Mouse (Mus musculus) lung, adult 2 months (tissue): ENCODE measurements around the gene Elavl2.

Experiments used
- CTCF ChIP-seq: fragments of 200-500 bp; IDR thresholded peaks from 2 replicates; pipeline ENCODE4 v1.5.1; 2011; ENCODE audit warnings: mild to moderate bottlenecking, low read length, control low read depth; ENCODE audit not compliant: insufficient read depth
- POLR2A ChIP-seq: fragments of 200-500 bp; IDR thresholded peaks from 2 replicates; pipeline ENCODE4 v1.6.1; 2011; ENCODE audit warnings: low read depth, mild to moderate bottlenecking, control low read depth, low read length, borderline replicate concordance; ENCODE audit errors: extremely low read depth

- TF ChIP-seq CTCF (no peak), POLR2A (no peak)
Measured at GRCm38 (mm10) chr4:91375372-91375687, 25.3 kb downstream of the Elavl2 start.
